Mouse (Mus musculus): Measurements from ENCODE around the gene Dcbld1.
"Not testable (repeated sequence)": the region's sequence is repeated elsewhere in the genome, so short reads cannot be mapped to it uniquely, and the experiment has no call there.

Dcbld1 gene

DNA sequence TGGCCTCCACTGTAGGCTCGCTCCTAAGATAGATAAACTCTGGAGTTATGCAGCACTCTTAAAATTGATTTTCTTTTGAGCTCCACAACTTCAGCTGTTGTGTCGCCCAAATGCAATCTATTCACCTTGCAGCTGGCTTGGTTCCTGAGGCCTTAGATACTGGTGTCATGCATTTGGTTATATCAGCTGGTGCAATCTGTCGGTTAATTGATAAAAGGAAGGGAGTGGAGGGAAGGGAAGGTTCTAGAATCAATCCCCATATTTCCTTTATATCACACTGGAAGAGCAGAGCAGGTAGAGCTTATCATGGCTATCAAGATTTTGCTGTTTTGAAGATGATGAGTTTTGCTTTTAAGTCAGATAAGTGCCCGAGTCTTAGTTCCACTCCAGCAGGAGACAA is 26.8 kb downstream of the Dcbld1 start:
- DNase-seq (ENCODE audit: low read depth, low spot score) = no peak

DNA sequence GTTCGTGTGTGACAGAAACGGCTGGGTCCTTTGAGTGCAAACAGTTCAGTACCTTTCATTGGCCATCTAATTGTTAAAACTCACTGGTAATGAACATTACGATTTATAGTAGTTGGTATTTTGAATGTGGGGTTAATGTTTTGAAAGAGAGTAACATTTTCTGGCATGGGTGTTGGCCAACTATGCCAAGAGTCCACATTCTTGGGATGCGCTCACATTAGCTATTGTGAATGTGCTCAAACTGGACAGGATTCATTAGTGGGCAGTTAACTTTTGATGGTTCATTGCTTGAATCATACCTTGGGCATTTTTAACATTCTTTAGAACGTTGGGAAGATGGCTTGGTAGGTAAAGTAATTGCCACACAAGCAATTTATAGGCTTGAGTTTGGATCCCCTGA is 30.7 kb downstream of the Dcbld1 start:
- no peak for DNase-seq (ENCODE audit: low read depth, low spot score)

DNA sequence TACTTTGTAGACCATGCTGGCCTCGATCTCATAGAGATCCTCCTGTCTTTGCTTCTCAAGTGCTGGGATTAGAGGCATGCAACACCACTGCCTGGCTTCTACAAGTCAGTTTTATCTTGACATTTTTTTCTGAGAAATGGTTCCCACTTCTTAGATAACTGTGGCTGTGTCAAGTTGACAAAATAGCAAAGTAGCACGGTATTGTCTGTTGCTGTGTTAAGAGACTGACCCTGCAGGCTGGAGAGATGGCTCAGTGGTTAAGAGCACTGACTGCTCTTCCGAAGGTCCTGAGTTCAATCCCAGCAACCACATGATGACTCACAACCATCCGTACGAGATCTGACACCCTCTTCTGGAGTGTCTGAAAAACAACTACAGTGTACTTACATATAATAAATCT is 35.5 kb downstream of the Dcbld1 start:
- DNase-seq (ENCODE audit: low read depth, low spot score) = no peak

DNA sequence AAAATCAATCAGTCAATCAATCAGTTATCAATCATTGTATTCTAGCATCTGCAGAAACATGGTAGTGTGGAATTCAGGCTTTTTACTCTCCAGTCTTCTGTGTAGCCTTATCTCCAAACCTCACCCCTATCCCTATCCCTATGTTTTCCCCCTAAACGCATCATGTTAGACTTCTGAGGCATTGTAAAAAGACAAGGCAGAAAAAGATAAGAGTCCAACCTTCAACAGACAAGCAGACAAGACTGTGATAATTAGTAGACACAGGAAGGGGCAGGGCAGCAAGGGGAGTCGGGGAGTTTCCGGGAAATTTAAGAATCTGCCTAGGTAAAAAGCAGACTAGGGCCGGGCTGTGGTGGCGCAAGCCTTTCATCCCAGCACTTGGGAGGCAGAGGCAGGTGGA is 38.0 kb downstream of the Dcbld1 start:
- DNase-seq (ENCODE audit: low read depth, low spot score) = no peak

DNA sequence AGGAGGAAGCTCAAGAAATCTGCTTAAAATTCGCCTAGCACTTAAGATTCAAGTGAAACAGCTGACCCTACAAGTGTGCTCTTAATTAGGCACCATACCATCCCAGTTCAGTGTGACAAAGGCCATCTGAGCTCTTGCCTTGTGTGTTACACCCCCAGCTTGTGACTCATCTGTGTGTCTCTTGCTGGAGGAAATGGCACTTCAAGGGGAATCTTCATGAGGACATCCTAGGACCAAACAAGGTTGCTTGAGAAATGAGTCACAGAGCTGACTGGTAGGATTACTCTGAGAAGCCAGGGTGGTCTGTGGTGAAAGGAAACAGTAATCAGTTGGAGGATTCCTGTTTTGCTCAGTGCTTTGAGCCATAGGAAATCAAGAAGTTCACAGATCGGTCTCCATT is 39.6 kb downstream of the Dcbld1 start:
- DNase-seq (ENCODE audit: low read depth, low spot score) = no peak

- no peak for DNase-seq (ENCODE audit: low read depth, low spot score)
Measured at GRCm38 (mm10) chr10:52274001-52274909, 40.8 kb downstream of the Dcbld1 start.

- no peak for DNase-seq (ENCODE audit: low read depth, low spot score)
Measured at GRCm38 (mm10) chr10:52274910-52275604, 41.6 kb downstream of the Dcbld1 start.

- DNase-seq (ENCODE audit: low read depth, low spot score) = no peak
Measured at GRCm38 (mm10) chr10:52276579-52276978, 43.2 kb downstream of the Dcbld1 start.

GRCm38 (mm10) chr10:52277564-52277963 is 44.1 kb downstream of the Dcbld1 start:
- DNase-seq (ENCODE audit: low read depth, low spot score) = not testable (repeated sequence)

GRCm38 (mm10) chr10:52278011-52278434 is 44.6 kb downstream of the Dcbld1 start:
- no peak for DNase-seq (ENCODE audit: low read depth, low spot score)

DNA sequence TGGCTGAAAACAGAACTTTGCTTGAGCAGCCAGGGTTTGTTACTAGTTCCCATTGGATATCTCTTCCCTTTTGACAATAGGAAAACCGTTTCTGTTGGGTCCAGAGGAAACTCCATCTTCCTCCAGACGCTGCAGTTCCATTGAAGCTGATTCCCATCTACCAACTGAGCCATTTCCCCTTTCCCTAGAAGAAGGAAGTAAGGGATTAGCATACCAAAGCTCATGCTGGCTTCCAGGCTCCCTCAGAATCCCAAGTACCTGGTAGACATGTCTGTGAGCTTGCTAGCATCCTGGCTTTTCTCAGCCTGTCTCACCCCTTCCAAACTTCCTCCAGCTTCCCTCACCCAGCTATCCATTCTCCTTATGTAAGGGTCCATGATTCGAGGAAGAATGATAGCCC is 45.4 kb downstream of the Dcbld1 start:
- DNase-seq (ENCODE audit: low read depth, low spot score) = no peak

DNA sequence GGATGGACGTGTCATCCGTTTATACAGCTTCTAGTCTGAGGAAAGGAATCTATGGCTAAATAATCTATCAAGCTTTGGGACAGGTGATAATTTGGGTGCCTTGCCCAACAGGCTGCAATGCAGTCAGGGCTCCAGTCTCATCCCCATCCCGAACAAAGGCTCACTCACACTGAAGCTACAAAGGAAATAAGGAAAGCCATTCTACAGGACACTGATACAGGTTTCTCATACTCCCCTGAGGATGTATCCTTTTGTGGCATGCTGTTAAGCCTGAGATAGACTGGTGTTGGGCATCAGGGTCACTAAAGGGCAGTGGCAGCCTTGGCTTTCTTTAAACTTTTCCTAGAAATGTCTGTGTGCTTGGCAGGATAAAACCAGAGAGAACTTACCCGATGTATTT is 46.5 kb downstream of the Dcbld1 start:
- no peak for DNase-seq (ENCODE audit: low read depth, low spot score)

DNA sequence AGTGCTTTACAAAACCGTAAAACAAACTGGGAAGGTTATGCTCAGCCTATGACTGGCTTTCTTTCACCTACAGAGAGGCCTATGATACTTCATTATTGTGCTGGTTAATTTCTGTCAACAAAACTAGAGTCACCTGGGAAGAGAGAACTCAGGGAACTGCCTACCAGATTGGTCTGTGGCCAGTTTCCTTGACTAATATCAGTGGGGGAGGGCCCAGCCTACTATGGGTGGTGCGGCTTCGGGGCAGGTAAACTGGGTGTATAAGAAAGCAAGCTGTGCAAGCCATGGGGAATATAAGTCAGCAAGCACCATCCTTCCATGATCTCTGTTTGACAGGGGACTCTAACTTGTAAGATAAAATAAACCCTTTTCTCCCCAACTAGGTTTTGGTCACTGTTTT is 47.2 kb downstream of the Dcbld1 start:
- DNase-seq (ENCODE audit: low read depth, low spot score) = no peak

GRCm38 (mm10) chr10:52281337-52281736 is 47.9 kb downstream of the Dcbld1 start:
- DNase-seq (ENCODE audit: low read depth, low spot score) = no peak

- DNase-seq (ENCODE audit: low read depth, low spot score) = no peak
Measured at GRCm38 (mm10) chr10:52284578-52284977, 51.2 kb downstream of the Dcbld1 start.

DNA sequence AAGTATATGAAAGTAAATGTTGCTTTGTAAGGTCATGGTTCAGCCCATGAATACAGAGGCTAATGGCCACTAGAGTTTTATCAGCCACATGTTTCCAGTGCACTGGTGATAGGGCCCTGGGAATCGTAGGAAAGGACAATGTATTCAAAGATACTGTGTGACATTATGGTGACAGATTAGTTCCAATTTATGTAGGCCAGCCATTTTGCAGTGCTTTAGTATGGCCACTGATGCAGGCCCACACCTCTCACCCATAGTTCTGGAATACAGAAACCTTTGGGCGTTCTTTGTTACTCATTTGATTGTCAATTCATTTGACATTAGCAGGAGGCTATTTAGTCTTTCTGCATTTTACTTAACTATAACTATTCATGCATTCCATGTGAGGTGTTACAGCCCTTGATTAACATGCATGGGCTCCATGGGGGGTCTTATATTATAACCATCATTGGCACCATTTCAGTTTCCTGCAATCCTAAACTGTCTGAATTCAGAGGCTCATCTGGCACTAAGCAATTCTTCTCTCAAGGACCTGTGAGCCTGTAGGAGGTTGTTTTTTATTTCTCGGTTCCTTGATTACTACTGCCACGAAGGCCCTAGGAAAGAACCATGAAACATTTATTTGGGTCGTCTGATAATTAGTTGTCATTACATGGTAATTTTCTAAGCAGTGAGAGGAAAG is 54.6 kb downstream of the Dcbld1 start:
- no peak for DNase-seq (ENCODE audit: low read depth, low spot score)

- DNase-seq (ENCODE audit: low read depth, low spot score) = no peak
Measured at GRCm38 (mm10) chr10:52289261-52289660, 55.8 kb downstream of the Dcbld1 start.

DNA sequence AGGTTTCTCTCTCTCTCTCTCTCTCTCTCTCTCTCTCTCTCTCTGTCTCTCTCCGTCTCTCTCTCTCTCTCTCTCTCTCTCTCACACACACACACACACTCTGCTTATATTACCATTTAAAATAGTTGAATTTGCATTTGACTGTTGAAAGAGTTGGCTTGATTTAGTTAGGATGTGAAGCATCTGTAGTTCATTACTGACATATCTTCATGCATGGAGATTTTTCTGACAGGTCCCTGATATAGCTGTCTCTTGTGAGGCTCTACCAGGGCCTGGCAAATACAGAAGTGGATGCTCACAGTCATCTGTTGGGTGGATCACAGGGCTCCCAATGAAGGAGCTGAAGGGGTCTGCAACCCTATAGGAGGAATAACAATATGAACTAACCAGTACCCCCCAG is 59.0 kb downstream of the Dcbld1 start:
- not testable (repeated sequence) for DNase-seq (ENCODE audit: low read depth, low spot score)

- DNase-seq (ENCODE audit: low read depth, low spot score) = no peak
Measured at GRCm38 (mm10) chr10:52293921-52294577, 60.6 kb downstream of the Dcbld1 start.

GRCm38 (mm10) chr10:52295934-52296333 is 62.5 kb downstream of the Dcbld1 start:
- DNase-seq (ENCODE audit: low read depth, low spot score) = no peak

GRCm38 (mm10) chr10:52298568-52298967 is 65.1 kb downstream of the Dcbld1 start:
- DNase-seq (ENCODE audit: low read depth, low spot score) = not testable (repeated sequence)

DNA sequence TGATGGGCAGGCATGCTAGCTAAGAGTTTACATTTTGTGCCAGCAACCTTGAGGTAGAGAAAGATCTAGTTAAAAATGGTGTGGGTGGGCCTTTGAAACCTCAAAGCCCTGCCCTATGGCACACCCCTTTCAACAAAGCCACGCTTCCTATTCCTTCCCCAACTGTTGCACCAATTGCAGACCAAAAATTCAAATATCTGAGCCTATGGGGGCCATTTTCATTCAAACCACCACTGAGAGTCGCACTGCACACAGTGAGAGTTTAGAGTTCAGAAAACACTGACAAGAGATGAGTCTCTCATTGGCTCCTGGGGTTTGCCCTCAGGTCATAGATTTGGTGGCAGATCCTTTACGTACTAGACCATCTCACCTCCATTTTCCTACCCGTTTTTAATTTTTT is 68.3 kb downstream of the Dcbld1 start:
- no peak for DNase-seq (ENCODE audit: low read depth, low spot score)

Data from retina, postnatal 7 days (tissue).